Mouse (Mus musculus) forebrain, embryonic 11.5 days (tissue): ENCODE results near the gene Malsu1. TPM values are rescaled to one million over a fixed set of nuclear protein-coding genes. Genes with fewer than 3 reads are reported as not detected.

ENCODE experiments used
- ATAC-seq: fragments of 200-750 bp; cut with Nextera tagmentation; replicated peaks from 2 replicates; pipeline ENCODE4 v1.8.0; 2017; ENCODE audit warnings: moderate TSS enrichment; ENCODE audit not compliant: low FRiP score
- DNase-seq: peaks from one replicate; pipeline ENCODE4 v3.0.0-alpha.2; 2017; ENCODE audit warnings: low spot score
- H3K27ac ChIP-seq: fragments of 300-500 bp; sonication (generic); 2 replicates; pipeline ENCODE4 v1.5.1; 2014; ENCODE audit warnings: low read depth, low read length
- H3K27me3 ChIP-seq: fragments of 300-500 bp; sonication (generic); 2 replicates; pipeline ENCODE4 v1.6.1; 2014; ENCODE audit warnings: mild to moderate bottlenecking, low read length, mixed read lengths; ENCODE audit not compliant: control insufficient read depth, insufficient read depth
- H3K36me3 ChIP-seq: fragments of 300-500 bp; sonication (generic); 2 replicates; pipeline ENCODE4 v1.6.1; 2014; ENCODE audit warnings: mild to moderate bottlenecking, low read length, moderate library complexity, mixed read lengths; ENCODE audit not compliant: control insufficient read depth, insufficient read depth
- H3K4me1 ChIP-seq: fragments of 300-500 bp; sonication (generic); replicated peaks from 2 replicates; pipeline ENCODE4 v1.6.1; 2014; ENCODE audit warnings: low read length, mixed read lengths; ENCODE audit not compliant: control insufficient read depth, insufficient read depth
- H3K4me2 ChIP-seq: fragments of 300-500 bp; sonication (generic); 2 replicates; pipeline ENCODE4 v1.6.1; 2014; ENCODE audit warnings: low read depth, mild to moderate bottlenecking, low read length, moderate library complexity, mixed read lengths; ENCODE audit not compliant: severe bottlenecking
- H3K4me3 ChIP-seq: fragments of 300-500 bp; sonication (generic); 2 replicates; pipeline ENCODE4 v1.5.1; 2014; ENCODE audit warnings: low read depth, low read length
- H3K9ac ChIP-seq: fragments of 300-500 bp; sonication (generic); 2 replicates; pipeline ENCODE4 v1.6.1; 2014; ENCODE audit warnings: low read length
- H3K9me3 ChIP-seq: fragments of 300-500 bp; sonication (generic); 2 replicates; pipeline ENCODE4 v1.6.1; 2016; ENCODE audit warnings: low read length, mixed read lengths; ENCODE audit not compliant: control insufficient read depth
- WGBS: fragments of 180-500 bp; shearing (Covaris S2); extraction: QIAGEN DNeasy Blood & Tissue Kit; methylation state at CpG from one replicate; pipeline ENCODE4 v1.1.7; 2014; 5-methylcytosine and 5-hydroxymethylcytosine counted together
- polyA plus RNA-seq: library from polyadenylated mRNA; unstranded; fragments of >200 nt; fragmentation: Nextera tagmentation; extraction: Ambion mirVana; gene quantifications from 2 replicates; pipeline ENCODE4 v1.2.1, GENCODE M21; 2014

Gene Malsu1
- polyA plus RNA-seq, 1 experiment from 2014 or later, result 63.9 TPM

- no peak overlapping the region for H3K4me3 ChIP-seq
- ATAC-seq (peak; percentile 24; the same call in 1 of the 2 replicates), DNase-seq (no peak)
- no peaks in the 10 kb centered on the region for H3K27me3 ChIP-seq
- H3K9me3 ChIP-seq, result no peaks in the 10 kb centered on the region
- no peak overlapping the region for H3K27ac ChIP-seq
- H3K36me3 ChIP-seq, result no peaks in the 10 kb centered on the region; the same call in 1 of the 2 replicates
- H3K4me2 ChIP-seq, result no peak overlapping the region
- H3K9ac ChIP-seq, result peak overlapping the region; percentile 35; the same call in 1 of the 2 replicates
- peaks cover 3% of the 10 kb centered on the region; the same call in 1 of the 2 replicates for H3K4me1 ChIP-seq
- 37% methylated on average over 6 of the region's 6 CpGs for WGBS
Observed at GRCm38 (mm10) chr6:49132352-49133090, 58.9 kb downstream of the Malsu1 start.

Other genes with a start within 250 kb of the Malsu1 start
- gene Tmem176a, start 232.9 kb upstream of the Malsu1 start, polyA plus RNA-seq, result 15.7 and 18.2 TPM in 2 replicates
- gene Tmem176b, start 232.3 kb upstream of the Malsu1 start, polyA plus RNA-seq, result 50.5 and 51.0 TPM in 2 replicates
- gene Aoc1, start 200.9 kb upstream of the Malsu1 start, polyA plus RNA-seq, result not detected in 2 replicates
- gene 1600015I10Rik, start 143.9 kb upstream of the Malsu1 start, polyA plus RNA-seq, result not detected in 2 replicates
- not detected in 2 replicates for gene Doxl2, start 98.8 kb upstream of the Malsu1 start, polyA plus RNA-seq
- gene Svs1, start 86.9 kb upstream of the Malsu1 start, polyA plus RNA-seq, result not detected in 2 replicates
- 0.51 and 1.1 TPM in 2 replicates for gene Gpnmb, start 37.2 kb upstream of the Malsu1 start, polyA plus RNA-seq
- gene Igf2bp3, start 141.2 kb downstream of the Malsu1 start, polyA plus RNA-seq, result 121 and 132 TPM in 2 replicates
- gene Tra2a, start 190.2 kb downstream of the Malsu1 start, polyA plus RNA-seq, result 64.4 and 68.5 TPM in 2 replicates
- gene Ccdc126, start 245.5 kb downstream of the Malsu1 start, polyA plus RNA-seq, result 5.0 and 5.5 TPM in 2 replicates